Mouse (Mus musculus) spleen, adult 2 months (tissue): ENCODE results near the gene Ephb3. TPM values are rescaled to one million over a fixed set of nuclear protein-coding genes. Genes with fewer than 3 reads are reported as not detected.

Experiments
- DNase-seq, 2 experiments: peaks; one replicate each; pipeline versions ENCODE4 v3.0.0 to v3.0.0-alpha.2; 2012 to 2021; ENCODE audit warnings: low spot score in 2 of 2, low read depth in 1 of 2
- H3K27ac ChIP-seq: fragments of 200-500 bp; 2 replicates; pipeline ENCODE4 v1.5.1; 2012; ENCODE audit warnings: low read length, inconsistent platforms; ENCODE audit not compliant: insufficient read depth
- H3K27me3 ChIP-seq: fragments of 200-500 bp; 2 replicates; pipeline ENCODE4 v1.6.1; 2012; ENCODE audit warnings: mild to moderate bottlenecking, moderate library complexity, low read length, inconsistent platforms; ENCODE audit not compliant: control insufficient read depth, insufficient read depth
- H3K36me3 ChIP-seq: fragments of 200-500 bp; 2 replicates; pipeline ENCODE4 v1.6.1; 2012; ENCODE audit warnings: mild to moderate bottlenecking, low read length, inconsistent platforms; ENCODE audit not compliant: control insufficient read depth, insufficient read depth
- H3K4me1 ChIP-seq: fragments of 200-500 bp; 2 replicates; pipeline ENCODE4 v1.6.1; 2011; ENCODE audit warnings: inconsistent platforms; ENCODE audit not compliant: control insufficient read depth, insufficient read depth, insufficient read length
- H3K4me3 ChIP-seq: fragments of 200-500 bp; 2 replicates; pipeline ENCODE4 v1.5.1; 2011; ENCODE audit warnings: mild to moderate bottlenecking, inconsistent platforms; ENCODE audit not compliant: insufficient read depth, insufficient read length; ENCODE audit errors: extremely low read depth
- CTCF ChIP-seq: fragments of 200-500 bp; IDR thresholded peaks from 2 replicates; pipeline ENCODE4 v1.5.1; 2011; ENCODE audit warnings: mild to moderate bottlenecking, inconsistent platforms; ENCODE audit not compliant: insufficient read depth, insufficient read length, insufficient replicate concordance; ENCODE audit errors: extremely low read depth
- POLR2A ChIP-seq: fragments of 200-500 bp; IDR thresholded peaks from 2 replicates; pipeline ENCODE4 v1.6.1; 2011; ENCODE audit warnings: low read depth, low read length, inconsistent platforms
- WGBS: fragments of 180-500 bp; shearing (Covaris S2); methylation state at CpG from one replicate; pipeline ENCODE4 v1.1.7; 2018; 5-methylcytosine and 5-hydroxymethylcytosine counted together
- polyA plus RNA-seq: library from polyadenylated mRNA; depleted of rRNA; stranded (reverse); fragments of >200 nt; gene quantifications from 2 replicates; pipeline ENCODE4 v1.2.3, GENCODE M21; 2012

Gene Ephb3
- polyA plus RNA-seq, 1 experiment, result 2.3 TPM

DNA sequence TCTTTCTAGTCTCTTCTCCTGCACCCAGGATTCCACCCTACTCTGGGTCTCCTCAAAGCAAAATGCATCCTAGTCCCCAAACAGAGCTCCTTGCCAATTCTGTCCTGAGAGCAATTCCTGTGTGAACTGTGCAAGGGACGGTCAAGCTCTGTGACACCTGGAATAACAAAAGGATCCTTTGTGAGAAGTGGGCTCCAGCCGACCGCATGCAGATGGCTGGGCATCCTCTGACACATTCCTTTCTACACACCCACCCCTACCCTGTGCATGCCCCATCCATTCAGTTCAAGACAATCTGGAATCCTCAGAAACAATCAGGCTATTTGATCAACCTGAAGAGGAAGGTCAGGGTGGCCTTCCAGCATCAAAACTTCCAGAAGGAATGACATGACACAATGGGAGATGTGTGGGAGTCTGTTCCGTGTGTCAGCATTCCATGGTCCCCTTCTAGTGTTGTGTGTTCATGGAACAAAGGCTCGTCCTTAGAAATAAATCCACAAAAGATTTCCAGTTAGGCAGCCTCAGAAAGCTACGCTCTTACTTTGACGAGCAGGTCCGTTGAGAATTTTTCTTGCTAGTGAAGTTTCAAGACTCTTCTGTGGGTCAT, 9.2 kb upstream of the Ephb3 start:
- Histone ChIP-seq H3K36me3 (no peaks in the 10 kb centered on the region), H3K27me3 (no peaks in the 10 kb centered on the region), H3K4me3 (no peak overlapping the region), H3K4me1 (no peaks in the 10 kb centered on the region), H3K27ac (no peak overlapping the region)
- TF ChIP-seq POLR2A (no peak), CTCF (no peak)
- WGBS, result 84% methylated on average over 8 of the region's 8 CpGs
- DNase-seq, result no peak

DNA sequence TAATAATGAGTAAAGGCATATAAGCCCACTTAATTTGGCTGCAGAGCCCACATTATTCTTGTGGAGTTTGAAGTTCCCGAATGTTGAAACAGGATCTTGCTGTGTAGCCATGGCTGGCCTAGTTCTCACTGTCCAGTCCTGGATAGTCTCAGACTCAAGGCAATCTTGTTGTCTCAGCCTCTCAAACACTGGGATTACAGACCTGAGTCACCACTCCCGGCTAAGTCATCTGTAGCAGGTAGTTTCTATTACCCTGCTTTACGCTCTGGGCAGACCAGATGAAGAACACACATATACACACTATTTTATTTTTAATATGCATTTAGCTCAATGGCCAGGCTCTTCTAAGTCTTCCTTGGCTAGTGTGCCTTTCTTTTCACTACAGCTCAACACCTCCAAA, 8.0 kb upstream of the Ephb3 start:
- WGBS, result 89% methylated on average over 3 of the region's 3 CpGs

DNA sequence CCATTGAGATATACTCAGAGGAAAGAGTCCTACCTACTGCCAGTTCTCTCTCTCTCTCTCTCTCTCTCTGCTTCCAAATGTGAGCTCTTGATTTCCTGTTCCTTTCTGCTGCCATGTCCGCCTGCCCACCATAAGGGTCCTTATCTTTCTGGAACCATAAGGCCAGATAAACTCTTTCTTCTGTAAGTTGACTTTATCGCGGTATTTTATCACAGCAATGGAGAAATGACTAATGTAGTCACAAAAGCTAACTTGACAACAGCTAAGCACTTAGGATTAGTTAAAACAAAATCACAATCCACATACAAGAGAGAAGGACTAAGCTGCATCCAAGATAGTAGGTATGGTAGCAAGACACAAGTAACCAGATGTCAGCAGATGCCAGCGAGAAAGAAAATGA, 7.0 kb upstream of the Ephb3 start:
- Histone ChIP-seq H3K4me3 (no peak overlapping the region), H3K27ac (no peak overlapping the region), H3K36me3 (no peaks in the 10 kb centered on the region), H3K4me1 (no peaks in the 10 kb centered on the region), H3K27me3 (no peaks in the 10 kb centered on the region)
- no peak for DNase-seq
- WGBS, result 79% methylated on average over 4 of the region's 4 CpGs
- TF ChIP-seq CTCF, result no peak
- no peak for TF ChIP-seq POLR2A

More for the DNA sequence above, 8.0 kb upstream of the Ephb3 start:
- no peak overlapping the region for H3K27ac ChIP-seq
- no peaks in the 10 kb centered on the region for H3K36me3 ChIP-seq
- no peak overlapping the region for H3K4me3 ChIP-seq
- no peak for DNase-seq
- TF ChIP-seq POLR2A, result no peak
- TF ChIP-seq CTCF, result no peak
- H3K27me3 ChIP-seq, result no peaks in the 10 kb centered on the region
- no peaks in the 10 kb centered on the region for H3K4me1 ChIP-seq

DNA sequence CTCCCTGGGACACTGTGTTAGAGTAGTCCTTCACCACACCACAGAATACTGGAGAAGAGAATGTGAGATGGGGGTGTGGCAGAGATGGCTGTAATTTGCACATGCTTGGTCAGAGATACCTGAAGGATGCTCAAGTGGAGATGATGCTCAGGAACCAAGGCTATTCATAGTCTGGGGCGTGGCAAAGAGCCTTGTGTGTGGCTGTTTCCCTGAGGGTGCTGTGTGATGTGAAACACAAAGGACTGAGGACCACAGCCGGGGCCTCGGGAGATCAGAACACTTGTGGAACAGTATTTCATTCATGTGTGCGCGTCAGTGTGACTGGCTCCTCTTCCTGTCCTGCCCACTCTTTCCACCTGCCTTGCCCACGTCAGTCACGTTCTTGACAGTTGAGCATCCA, 6.5 kb upstream of the Ephb3 start:
- no peak for TF ChIP-seq CTCF
- TF ChIP-seq POLR2A, result no peak
- 76% methylated on average over 7 of the region's 7 CpGs for WGBS
- H3K36me3 ChIP-seq, result no peaks in the 10 kb centered on the region
- H3K27me3 ChIP-seq, result no peaks in the 10 kb centered on the region
- no peak overlapping the region for H3K4me3 ChIP-seq
- no peak for DNase-seq
- H3K4me1 ChIP-seq, result no peaks in the 10 kb centered on the region
- no peak overlapping the region for H3K27ac ChIP-seq

- TF ChIP-seq POLR2A, result no peak
- TF ChIP-seq CTCF, result peak; percentile 15; the same call in 1 of the 2 replicates
- no peaks in the 10 kb centered on the region for H3K4me1 ChIP-seq
- H3K27me3 ChIP-seq, result no peaks in the 10 kb centered on the region
- WGBS, result 0% methylated on average over 1 of the region's 1 CpGs
- no peak overlapping the region for H3K4me3 ChIP-seq
- H3K36me3 ChIP-seq, result no peaks in the 10 kb centered on the region
- DNase-seq, result no peak
- H3K27ac ChIP-seq, result no peak overlapping the region
Measured at GRCm38 (mm10) chr16:21198529-21198928, 6.0 kb upstream of the Ephb3 start.

GRCm38 (mm10) chr16:21199426-21199825, 5.1 kb upstream of the Ephb3 start:
- Histone ChIP-seq H3K4me3 (no peak overlapping the region), H3K27me3 (peaks cover 2% of the 10 kb centered on the region), H3K4me1 (no peaks in the 10 kb centered on the region), H3K27ac (no peak overlapping the region), H3K36me3 (no peaks in the 10 kb centered on the region)
- 91% methylated on average over 8 of the region's 8 CpGs for WGBS
- DNase-seq, result no peak
- TF ChIP-seq POLR2A, result no peak
- no peak for TF ChIP-seq CTCF

- Histone ChIP-seq H3K27me3 (peaks cover 12% of the 10 kb centered on the region), H3K27ac (no peak overlapping the region)
- 86% methylated on average over 4 of the region's 4 CpGs for WGBS
Measured at GRCm38 (mm10) chr16:21202731-21203130, 1.8 kb upstream of the Ephb3 start.

More at GRCm38 (mm10) chr16:21202731-21203130, 1.8 kb upstream of the Ephb3 start:
- no peak for DNase-seq
- no peaks in the 10 kb centered on the region for H3K36me3 ChIP-seq
- TF ChIP-seq CTCF, result no peak
- no peak for TF ChIP-seq POLR2A
- peaks cover 1% of the 10 kb centered on the region; the same call in 1 of the 2 replicates for H3K4me1 ChIP-seq
- H3K4me3 ChIP-seq, result no peak overlapping the region
